Mouse (Mus musculus) cortical plate, adult 2 months (tissue): ENCODE measurements around the gene Lrrc10b. TPM values are rescaled to one million over a fixed set of nuclear protein-coding genes. Genes with fewer than 3 reads are reported as not detected.

Source experiments
- H3K27ac ChIP-seq: fragments of 200-500 bp; 2 replicates; pipeline ENCODE4 v1.5.1; 2012; ENCODE audit warnings: low read length, control low read depth, inconsistent platforms; ENCODE audit not compliant: insufficient read depth
- H3K4me1 ChIP-seq: fragments of 200-500 bp; 2 replicates; pipeline ENCODE4 v1.6.1; 2011; ENCODE audit warnings: low read length; ENCODE audit not compliant: control insufficient read depth, insufficient read depth
- H3K4me3 ChIP-seq: fragments of 200-500 bp; 2 replicates; pipeline ENCODE4 v1.5.1; 2011; ENCODE audit warnings: mild to moderate bottlenecking, low read length, control low read depth; ENCODE audit not compliant: insufficient read depth
- CTCF ChIP-seq: fragments of 200-500 bp; IDR thresholded peaks from 2 replicates; pipeline ENCODE4 v1.5.1; 2011; ENCODE audit warnings: mild to moderate bottlenecking, control low read depth, low read length; ENCODE audit not compliant: insufficient read depth; ENCODE audit errors: extremely low read depth
- POLR2A ChIP-seq: fragments of 200-500 bp; IDR thresholded peaks from 2 replicates; pipeline ENCODE4 v1.6.1; 2011; ENCODE audit warnings: mild to moderate bottlenecking, low read length, control low read depth; ENCODE audit not compliant: insufficient read depth; ENCODE audit errors: extremely low read depth
- polyA plus RNA-seq: library from polyadenylated mRNA; depleted of rRNA; stranded (reverse); fragments of >200 nt; gene quantifications from 2 replicates; pipeline ENCODE4 v1.2.3, GENCODE M21; 2012

Gene Lrrc10b
- polyA plus RNA-seq, 1 experiment, result 24.2 TPM

DNA sequence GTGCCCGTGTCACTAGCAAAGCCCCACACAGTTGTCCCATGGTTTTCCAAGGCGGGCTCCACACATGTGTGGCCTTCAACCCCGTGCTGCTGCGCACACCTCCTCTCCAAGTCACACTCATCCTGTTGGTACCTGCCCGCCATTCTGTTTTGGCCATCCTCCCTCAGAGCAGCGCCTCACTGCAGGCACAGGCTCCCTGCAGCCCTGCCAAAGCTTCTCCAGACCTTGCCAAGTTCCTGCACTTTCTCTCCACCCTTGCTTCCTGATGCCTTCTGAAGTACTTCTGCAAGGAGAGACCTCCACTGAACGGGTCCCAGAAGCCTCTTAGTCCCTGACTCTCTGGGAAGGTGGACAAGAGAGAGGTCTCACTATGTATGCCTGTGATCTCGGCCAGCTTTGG, 27.9 kb downstream of the Lrrc10b start:
- Histone ChIP-seq H3K4me1 (peaks cover 12% of the 10 kb centered on the region), H3K27ac (no peak overlapping the region), H3K4me3 (no peak overlapping the region)
- no peak for TF ChIP-seq CTCF
- TF ChIP-seq POLR2A, result no peak

DNA sequence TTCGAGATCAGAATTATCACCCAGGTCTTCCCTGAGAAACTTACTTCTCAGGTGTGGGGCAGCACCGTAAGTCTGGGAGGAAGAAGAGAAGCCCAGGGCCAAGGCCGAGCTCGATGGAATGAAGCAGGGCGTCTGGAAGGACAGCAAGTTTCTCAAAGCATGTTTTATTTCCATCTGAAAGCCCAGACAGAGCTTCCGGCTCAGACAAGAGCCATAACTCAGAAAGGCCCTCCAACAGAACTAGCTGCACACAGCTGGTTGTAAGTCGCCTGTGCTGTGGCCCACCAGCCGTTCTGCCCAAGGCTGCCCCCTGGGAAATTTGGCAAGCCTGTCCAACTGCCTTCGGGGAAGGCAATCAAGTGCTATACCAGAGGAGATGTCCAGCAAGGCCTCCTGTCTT, 29.8 kb downstream of the Lrrc10b start:
- H3K4me1 ChIP-seq, result no peaks in the 10 kb centered on the region; the same call in 1 of the 2 replicates
- H3K4me3 ChIP-seq, result no peak overlapping the region
- H3K27ac ChIP-seq, result no peak overlapping the region
- TF ChIP-seq CTCF (no peak), POLR2A (no peak)

DNA sequence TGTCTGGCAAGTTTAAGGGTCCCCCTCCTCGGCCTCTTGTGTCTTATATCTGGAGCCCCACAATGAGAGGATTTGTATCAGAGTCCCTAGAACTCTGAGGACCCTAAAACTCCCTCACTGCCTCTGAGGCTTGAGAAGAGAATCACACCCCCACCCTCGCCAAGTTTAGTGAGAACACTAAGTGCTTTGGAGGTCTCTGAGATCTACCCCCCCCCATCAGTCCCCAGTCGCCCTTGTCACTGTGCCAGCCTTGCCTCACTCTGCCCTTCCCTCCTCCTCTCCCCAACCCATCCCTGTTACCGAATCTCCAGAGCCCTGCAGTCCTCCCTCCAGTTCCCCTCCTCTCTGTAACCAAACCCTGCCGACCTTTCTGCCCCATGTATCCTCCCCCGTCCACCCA, 30.5 kb downstream of the Lrrc10b start:
- Histone ChIP-seq H3K4me3 (no peak overlapping the region), H3K4me1 (no peaks in the 10 kb centered on the region; the same call in 1 of the 2 replicates), H3K27ac (no peak overlapping the region)
- TF ChIP-seq POLR2A (no peak), CTCF (no peak)

DNA sequence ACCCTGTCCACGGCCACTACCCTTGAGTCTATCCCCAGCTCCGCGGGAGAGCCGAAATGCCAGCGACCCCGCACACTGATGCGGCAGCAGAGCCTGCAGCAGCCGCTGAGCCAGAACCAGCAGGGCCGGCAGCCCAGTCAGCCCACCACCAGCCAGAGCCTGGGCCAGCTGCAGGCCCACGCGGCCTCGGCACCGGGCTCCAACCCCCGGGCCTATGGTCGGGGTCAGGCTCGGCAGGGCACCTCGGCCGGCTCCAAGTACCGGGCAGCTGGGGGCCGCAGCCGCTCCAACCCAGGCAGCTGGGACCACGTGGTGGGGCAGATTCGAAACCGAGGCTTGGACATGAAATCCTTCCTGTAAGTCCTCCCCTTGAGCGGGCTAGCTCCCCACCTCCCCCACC, 31.0 kb downstream of the Lrrc10b start:
- TF ChIP-seq POLR2A (no peak), CTCF (no peak)
- Histone ChIP-seq H3K4me1 (no peaks in the 10 kb centered on the region; the same call in 1 of the 2 replicates), H3K27ac (no peak overlapping the region), H3K4me3 (no peak overlapping the region)

DNA sequence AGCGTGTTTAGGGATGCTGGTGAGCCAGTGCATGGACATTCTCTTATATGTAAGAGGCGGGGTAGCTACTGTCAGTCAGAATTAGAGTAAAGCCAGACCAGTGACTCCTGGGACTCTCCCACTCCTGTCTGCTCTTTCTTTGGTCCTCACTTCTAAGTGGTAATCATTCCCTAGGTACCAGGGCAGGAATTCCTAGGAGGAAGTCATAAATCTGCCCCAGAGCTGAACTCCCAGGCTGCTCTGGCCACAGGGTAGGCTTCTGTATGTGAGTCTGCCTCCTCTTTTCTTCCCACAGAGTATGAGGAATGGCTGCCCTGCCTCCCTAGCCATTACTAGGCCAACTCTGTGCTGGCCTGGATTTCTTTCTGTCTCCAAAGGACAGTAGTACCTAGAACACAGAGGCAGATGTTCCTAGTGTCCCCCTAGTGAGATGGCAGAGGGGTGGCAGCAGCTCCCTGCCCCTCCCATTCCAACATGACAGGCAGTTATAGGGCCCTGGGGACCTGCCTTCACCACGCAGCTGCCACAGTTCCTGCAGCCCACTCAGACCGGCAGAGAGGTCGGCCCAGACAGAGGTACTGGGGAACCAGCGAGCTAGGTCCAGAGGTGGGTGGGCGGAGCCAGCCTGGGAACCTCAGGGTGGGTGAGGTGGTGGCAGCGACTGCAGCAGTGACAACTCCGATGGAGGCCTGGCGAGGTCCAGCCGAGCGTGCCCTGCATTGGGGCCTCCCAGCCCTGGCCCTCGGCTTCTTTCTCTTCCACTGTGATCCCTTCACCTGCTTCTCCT, 31.6 kb downstream of the Lrrc10b start:
- Histone ChIP-seq H3K4me1 (no peaks in the 10 kb centered on the region; the same call in 1 of the 2 replicates), H3K4me3 (no peak overlapping the region), H3K27ac (no peak overlapping the region)
- TF ChIP-seq POLR2A (no peak), CTCF (no peak)

DNA sequence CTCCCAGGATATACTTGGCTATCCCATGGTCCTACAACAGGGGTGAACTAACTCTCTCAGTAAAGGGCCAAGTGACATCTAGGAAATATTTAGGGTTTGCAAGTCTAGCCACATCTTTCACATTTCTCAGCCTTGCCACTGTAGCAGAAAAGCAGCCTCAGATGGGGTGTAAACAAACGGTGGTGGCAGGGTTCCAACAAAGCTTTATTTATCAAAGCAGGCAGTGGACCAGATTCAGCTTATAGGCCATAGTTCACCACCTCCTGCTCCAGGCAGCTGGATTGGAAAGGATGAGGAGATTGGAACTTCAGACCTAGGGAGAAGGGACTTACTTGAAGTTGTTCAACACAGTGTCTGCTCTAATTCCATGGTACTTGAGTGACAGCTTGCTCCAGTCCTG, 32.5 kb downstream of the Lrrc10b start:
- Histone ChIP-seq H3K4me3 (no peak overlapping the region), H3K27ac (no peak overlapping the region), H3K4me1 (no peaks in the 10 kb centered on the region; the same call in 1 of the 2 replicates)
- TF ChIP-seq POLR2A (no peak), CTCF (no peak)

DNA sequence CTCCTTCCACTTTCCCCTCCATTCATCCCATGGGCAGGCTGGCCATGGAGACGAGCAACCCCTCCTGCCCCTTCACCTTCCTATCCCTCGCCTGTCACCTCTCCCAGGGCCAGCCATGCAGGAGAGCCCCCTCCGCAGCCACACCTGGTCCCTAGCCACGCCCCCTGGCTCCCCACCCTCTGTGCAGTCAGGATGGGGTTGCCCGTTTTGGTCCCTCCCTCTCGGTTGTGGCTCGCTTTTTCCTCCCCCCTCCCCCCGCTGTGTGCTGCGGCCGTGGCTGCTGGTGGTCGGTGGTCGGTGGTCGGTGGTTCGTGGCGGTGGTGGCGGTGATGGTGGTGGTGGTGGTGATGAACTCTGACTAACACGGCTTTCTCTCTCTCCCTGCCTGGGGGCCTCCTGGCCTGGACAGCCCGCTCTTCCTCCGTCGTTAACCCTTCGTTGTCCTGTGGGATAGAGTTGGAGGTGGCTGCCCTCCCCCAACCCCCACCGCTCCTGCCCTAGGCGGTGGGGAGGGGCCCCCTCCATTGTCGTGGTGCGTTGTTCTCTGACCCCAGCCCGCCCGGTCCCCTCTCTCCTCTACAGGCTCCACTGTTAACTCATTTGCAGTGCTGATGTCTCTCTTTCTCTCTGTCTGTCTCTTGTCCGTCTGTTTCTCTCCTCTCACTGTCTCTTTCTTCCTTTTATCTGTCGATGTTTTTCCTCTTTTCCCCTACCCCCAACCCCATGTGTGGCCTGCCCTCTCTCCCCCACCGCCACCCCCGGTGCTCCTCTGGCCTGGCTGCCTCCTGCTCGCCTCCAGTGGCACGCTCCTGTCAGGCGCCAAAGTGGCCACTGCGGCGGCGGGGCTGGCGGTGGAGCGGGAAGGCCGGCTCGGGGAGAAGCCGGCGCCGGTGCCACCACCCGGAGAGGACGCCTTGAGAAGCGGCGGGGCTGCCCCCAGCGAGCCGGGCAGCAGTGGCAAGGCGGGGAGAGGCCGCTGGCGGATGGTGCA, 35.0 kb downstream of the Lrrc10b start:
- Histone ChIP-seq H3K4me3 (no peak overlapping the region), H3K27ac (no peak overlapping the region), H3K4me1 (no peaks in the 10 kb centered on the region; the same call in 1 of the 2 replicates)
- TF ChIP-seq CTCF (no peak), POLR2A (no peak)

DNA sequence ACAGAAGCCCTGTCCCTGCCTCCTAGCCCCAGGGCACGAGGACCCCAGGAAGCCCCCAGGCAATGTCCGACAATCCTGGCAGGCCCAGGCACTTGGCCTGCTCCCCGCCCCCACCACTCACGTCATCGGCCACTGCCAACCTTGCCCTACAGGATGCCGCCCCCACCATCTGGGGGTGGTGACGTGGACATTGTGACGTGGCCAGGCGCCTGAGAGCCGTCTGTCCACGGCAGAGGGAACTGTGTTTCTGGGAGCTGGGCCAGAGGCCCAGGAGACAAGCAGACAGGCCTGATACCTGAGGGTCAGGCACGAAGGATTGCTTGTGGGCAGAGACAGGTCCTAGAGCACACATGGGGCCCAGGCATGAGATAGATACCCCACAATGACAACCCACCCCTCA, 39.8 kb downstream of the Lrrc10b start:
- no peak overlapping the region for H3K4me3 ChIP-seq
- H3K4me1 ChIP-seq, result peaks cover 16% of the 10 kb centered on the region
- H3K27ac ChIP-seq, result no peak overlapping the region
- no peak for TF ChIP-seq POLR2A
- TF ChIP-seq CTCF, result no peak

DNA sequence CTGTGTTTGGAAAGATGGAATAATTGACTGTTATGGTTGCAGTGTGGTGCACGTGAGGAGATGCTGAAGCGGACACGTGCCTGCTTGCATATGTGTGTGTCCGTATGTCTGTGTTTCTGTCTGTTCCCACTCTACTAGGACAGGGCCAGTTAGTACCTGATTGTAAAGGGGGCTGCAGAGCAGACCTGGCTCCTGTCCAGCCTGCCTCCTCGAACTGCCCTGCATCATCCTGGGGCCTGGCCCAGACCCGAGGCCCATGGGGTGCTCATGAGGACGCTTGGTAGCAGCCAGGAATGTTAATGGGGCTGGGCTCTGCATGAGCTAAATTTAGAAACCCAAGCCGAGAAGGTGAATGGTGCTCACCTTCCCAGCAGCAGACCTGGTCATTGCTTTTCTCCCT, 40.4 kb downstream of the Lrrc10b start:
- Histone ChIP-seq H3K4me1 (peaks cover 19% of the 10 kb centered on the region), H3K27ac (no peak overlapping the region), H3K4me3 (no peak overlapping the region)
- TF ChIP-seq CTCF, result no peak
- no peak for TF ChIP-seq POLR2A
